Mouse (Mus musculus) kidney, adult 2 months (tissue): ENCODE data around the gene Hmox1. TPM values are rescaled to one million over a fixed set of nuclear protein-coding genes. Genes with fewer than 3 reads are reported as not detected.

Experiments used
- DNase-seq: peaks from one replicate; pipeline ENCODE4 v3.0.0; 2021
- H3K27ac ChIP-seq: fragments of 200-500 bp; 2 replicates; pipeline ENCODE4 v1.5.1; 2012; ENCODE audit warnings: low read depth, low read length, control low read depth, inconsistent platforms; ENCODE audit not compliant: insufficient read depth
- H3K27me3 ChIP-seq: fragments of 200-500 bp; replicated peaks from 2 replicates; pipeline ENCODE4 v1.6.1; 2012; ENCODE audit warnings: mild to moderate bottlenecking, moderate library complexity, low read length, inconsistent platforms; ENCODE audit not compliant: control insufficient read depth, insufficient read depth
- H3K36me3 ChIP-seq: fragments of 200-500 bp; 2 replicates; pipeline ENCODE4 v1.6.1; 2012; ENCODE audit warnings: mild to moderate bottlenecking, moderate library complexity, low read length, inconsistent platforms; ENCODE audit not compliant: control insufficient read depth, insufficient read depth
- H3K4me1 ChIP-seq: fragments of 200-500 bp; 2 replicates; pipeline ENCODE4 v1.6.1; 2011; ENCODE audit warnings: low read length; ENCODE audit not compliant: control insufficient read depth, insufficient read depth
- H3K4me3 ChIP-seq: fragments of 200-500 bp; 2 replicates; pipeline ENCODE4 v1.5.1; 2011; ENCODE audit warnings: mild to moderate bottlenecking, low read depth, low read length, control low read depth; ENCODE audit not compliant: insufficient read depth
- CTCF ChIP-seq: fragments of 200-500 bp; conservative IDR thresholded peaks from 2 replicates; pipeline ENCODE4 v1.5.1; 2011; ENCODE audit warnings: low read depth, mild to moderate bottlenecking, control low read depth, low read length, moderate library complexity, mixed read lengths; ENCODE audit not compliant: insufficient read depth, insufficient read length
- POLR2A ChIP-seq: fragments of 200-500 bp; IDR thresholded peaks from one replicate; pipeline ENCODE4 v1.6.1; 2011; ENCODE audit warnings: low read depth, low read length, control low read depth
- WGBS: fragments of 180-500 bp; shearing (Covaris S2); methylation state at CpG from one replicate; pipeline ENCODE4 v1.1.7; 2018; 5-methylcytosine and 5-hydroxymethylcytosine counted together
- polyA plus RNA-seq: library from polyadenylated mRNA; depleted of rRNA; stranded (reverse); fragments of >200 nt; gene quantifications from 2 replicates; pipeline ENCODE4 v1.2.3, GENCODE M21; 2012

Hmox1 gene
- polyA plus RNA-seq, 1 experiment: 25.7 TPM

GRCm38 (mm10) chr8:75110093-75110492 is 16.7 kb downstream of the Hmox1 start:
- 0 out of 2 replicates have a peak, but pooled peaks cover 5% of the 10 kb centered on the region for H3K4me1 ChIP-seq
- no peak overlapping the region for H3K27ac ChIP-seq
- TF ChIP-seq POLR2A (no peak), CTCF (no peak)
- H3K27me3 ChIP-seq: no peaks in the 10 kb centered on the region
- no peaks in the 10 kb centered on the region for H3K36me3 ChIP-seq
- DNase-seq: no peak
- H3K4me3 ChIP-seq: peak overlapping the region; percentile 62; the same call in 1 of the 2 replicates
- WGBS: 11% methylated on average over 13 of the region's 13 CpGs

DNA sequence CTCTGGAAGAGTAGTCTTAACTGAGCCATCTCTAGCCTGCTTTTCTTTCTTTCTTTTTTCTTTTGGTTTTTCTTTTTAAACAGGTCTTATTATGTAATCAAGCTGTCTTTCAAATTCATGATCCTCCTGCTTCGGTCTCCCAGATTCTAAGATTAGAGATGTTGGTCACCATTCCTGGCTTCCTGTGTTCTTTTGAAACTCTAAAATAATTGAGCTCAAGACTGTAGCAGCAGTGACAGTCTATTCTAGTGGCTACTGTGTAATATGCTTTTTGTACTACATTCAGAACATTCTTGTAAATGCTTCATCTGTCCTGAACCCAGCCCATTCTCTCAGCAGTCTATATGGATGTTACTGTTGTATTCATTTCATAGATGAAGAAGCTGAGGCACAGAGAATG is 25.1 kb downstream of the Hmox1 start:
- TF ChIP-seq POLR2A: no peak
- TF ChIP-seq CTCF: no peak
- H3K4me1 ChIP-seq: no peaks in the 10 kb centered on the region
- no peak overlapping the region for H3K27ac ChIP-seq
- H3K4me3 ChIP-seq: no peak overlapping the region
- H3K27me3 ChIP-seq: no peaks in the 10 kb centered on the region
- WGBS: 92% methylated on average over 1 of the region's 1 CpGs
- H3K36me3 ChIP-seq: no peaks in the 10 kb centered on the region
- no peak for DNase-seq

GRCm38 (mm10) chr8:75119287-75119686 is 25.9 kb downstream of the Hmox1 start:
- Histone ChIP-seq H3K36me3 (no peaks in the 10 kb centered on the region), H3K27ac (no peak overlapping the region), H3K4me3 (no peak overlapping the region), H3K27me3 (no peaks in the 10 kb centered on the region), H3K4me1 (no peaks in the 10 kb centered on the region)
- no peak for DNase-seq
- TF ChIP-seq CTCF (no peak), POLR2A (no peak)
- 96% methylated on average over 2 of the region's 2 CpGs for WGBS

- TF ChIP-seq CTCF (no peak), POLR2A (no peak)
- no peaks in the 10 kb centered on the region for H3K36me3 ChIP-seq
Measured at GRCm38 (mm10) chr8:75119747-75120146, 26.3 kb downstream of the Hmox1 start.

DNA sequence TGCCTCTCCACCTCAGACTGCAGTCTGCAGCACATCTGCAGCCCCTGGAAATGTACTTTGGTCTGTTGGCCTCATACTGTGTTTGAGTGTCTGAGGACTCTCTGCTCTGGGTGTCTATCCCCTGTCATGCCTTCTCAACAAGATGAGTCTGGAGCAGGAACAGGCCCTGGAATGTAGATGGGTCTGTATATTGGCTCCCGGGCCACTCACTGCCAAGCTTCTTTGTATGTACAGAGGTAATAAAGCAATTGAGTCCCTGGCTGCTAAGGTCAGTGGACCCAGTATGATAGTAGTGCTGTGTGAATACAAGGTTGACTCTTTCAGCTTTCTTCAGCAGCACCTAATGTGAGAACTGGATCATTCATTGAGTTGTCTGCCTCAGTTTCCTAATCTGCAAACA is 34.0 kb downstream of the Hmox1 start:
- Histone ChIP-seq H3K4me3 (no peak overlapping the region), H3K4me1 (no peaks in the 10 kb centered on the region), H3K27ac (no peak overlapping the region), H3K36me3 (no peaks in the 10 kb centered on the region), H3K27me3 (no peaks in the 10 kb centered on the region)
- 67% methylated on average over 1 of the region's 1 CpGs for WGBS
- DNase-seq: no peak
- TF ChIP-seq CTCF (no peak), POLR2A (no peak)

More at GRCm38 (mm10) chr8:75119747-75120146, 26.3 kb downstream of the Hmox1 start:
- no peaks in the 10 kb centered on the region for H3K27me3 ChIP-seq
- WGBS: 98% methylated on average over 2 of the region's 2 CpGs
- no peak overlapping the region for H3K27ac ChIP-seq
- no peak for DNase-seq
- no peaks in the 10 kb centered on the region for H3K4me1 ChIP-seq
- no peak overlapping the region for H3K4me3 ChIP-seq

DNA sequence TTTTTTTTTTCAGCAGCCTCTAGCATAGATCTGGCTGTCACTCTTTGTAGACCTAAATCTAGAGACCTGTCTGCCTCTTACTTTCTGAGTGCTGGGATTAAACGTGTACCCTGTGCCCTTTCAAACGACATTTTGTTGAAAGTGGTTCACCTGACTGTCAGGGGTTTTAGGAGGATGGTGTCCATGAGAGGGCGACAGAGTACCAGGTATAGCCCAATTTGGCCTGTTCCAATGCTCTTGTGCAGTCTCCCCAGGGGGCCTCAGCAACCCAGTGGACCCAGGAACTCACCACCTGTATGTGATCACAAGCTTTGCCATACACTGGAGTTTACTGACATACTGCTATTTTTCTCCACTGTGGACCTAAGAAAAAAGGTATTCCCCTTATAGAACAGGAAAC is 39.1 kb downstream of the Hmox1 start:
- Histone ChIP-seq H3K4me3 (no peak overlapping the region), H3K4me1 (no peaks in the 10 kb centered on the region), H3K27me3 (no peaks in the 10 kb centered on the region), H3K27ac (no peak overlapping the region), H3K36me3 (no peaks in the 10 kb centered on the region)
- peak; percentile 52 for DNase-seq
- TF ChIP-seq POLR2A (no peak), CTCF (peak; percentile 87)
- 8% methylated on average over 3 of the region's 3 CpGs for WGBS

- 88% methylated on average over 2 of the region's 2 CpGs for WGBS
- no peaks in the 10 kb centered on the region for H3K4me1 ChIP-seq
- no peak overlapping the region for H3K4me3 ChIP-seq
- H3K27me3 ChIP-seq: no peaks in the 10 kb centered on the region
- no peak overlapping the region for H3K27ac ChIP-seq
- DNase-seq: no peak
- no peaks in the 10 kb centered on the region for H3K36me3 ChIP-seq
- TF ChIP-seq CTCF: no peak
- TF ChIP-seq POLR2A: no peak
Measured at GRCm38 (mm10) chr8:75133399-75133798, 40.0 kb downstream of the Hmox1 start.
